Mouse (Mus musculus) intestine, postnatal 0 days (tissue): ENCODE measurements around the gene Dstyk. TPM values are rescaled to one million over a fixed set of nuclear protein-coding genes. Genes with fewer than 3 reads are reported as not detected.

Experiments
- ATAC-seq: fragments of 200-750 bp; cut with Nextera tagmentation; 2 replicates; pipeline ENCODE4 v1.8.0; 2017; ENCODE audit warnings: mild to moderate bottlenecking, moderate TSS enrichment, moderate library complexity
- H3K27ac ChIP-seq: fragments of 300-500 bp; sonication (generic); 2 replicates; pipeline ENCODE4 v1.5.1; 2014; ENCODE audit warnings: mild to moderate bottlenecking, low read depth, low read length, moderate library complexity
- H3K27me3 ChIP-seq: fragments of 300-500 bp; sonication (generic); replicated peaks from 2 replicates; pipeline ENCODE4 v1.6.1; 2014; ENCODE audit warnings: low read length, mixed read lengths; ENCODE audit not compliant: control insufficient read depth, insufficient read depth
- H3K36me3 ChIP-seq: fragments of 300-500 bp; sonication (generic); 2 replicates; pipeline ENCODE4 v1.6.1; 2014; ENCODE audit warnings: mild to moderate bottlenecking, moderate library complexity; ENCODE audit not compliant: control insufficient read depth, insufficient read depth
- H3K4me1 ChIP-seq: fragments of 300-500 bp; sonication (generic); replicated peaks from 2 replicates; pipeline ENCODE4 v1.6.1; 2014; ENCODE audit warnings: antibody characterized with exemption, low read length, mixed read lengths; ENCODE audit not compliant: control insufficient read depth, insufficient read depth
- H3K4me2 ChIP-seq: fragments of 300-500 bp; sonication (generic); replicated peaks from 2 replicates; pipeline ENCODE4 v1.6.1; 2014; ENCODE audit warnings: low read depth, mild to moderate bottlenecking, moderate library complexity
- H3K4me3 ChIP-seq: fragments of 300-500 bp; sonication (generic); 2 replicates; pipeline ENCODE4 v1.5.1; 2014; ENCODE audit warnings: low read depth, low read length
- H3K9ac ChIP-seq: fragments of 300-500 bp; sonication (generic); 2 replicates; pipeline ENCODE4 v1.6.1; 2014; ENCODE audit warnings: mild to moderate bottlenecking, low read depth, low read length
- H3K9me3 ChIP-seq: fragments of 300-500 bp; sonication (generic); 2 replicates; pipeline ENCODE4 v1.6.1; 2016; ENCODE audit warnings: mixed run types; ENCODE audit not compliant: control insufficient read depth
- CTCF ChIP-seq: sonication (generic); IDR thresholded peaks from 2 replicates; pipeline ENCODE4 v1.5.1; 2016; ENCODE audit warnings: low read depth, mild to moderate bottlenecking, control low read depth, antibody characterized with exemption, moderate library complexity
- WGBS: fragments of 180-500 bp; shearing (Covaris S2); extraction: QIAGEN DNeasy Blood & Tissue Kit; methylation state at CpG from one replicate; pipeline ENCODE4 v1.1.7; 2014; 5-methylcytosine and 5-hydroxymethylcytosine counted together
- polyA plus RNA-seq: library from polyadenylated mRNA; unstranded; fragments of >200 nt; fragmentation: Nextera tagmentation; extraction: Ambion mirVana; gene quantifications from 2 replicates; pipeline ENCODE4 v1.2.1, GENCODE M21; 2015

Gene Dstyk
- polyA plus RNA-seq, 1 experiment from 2014 or later, result 3.7 TPM

DNA sequence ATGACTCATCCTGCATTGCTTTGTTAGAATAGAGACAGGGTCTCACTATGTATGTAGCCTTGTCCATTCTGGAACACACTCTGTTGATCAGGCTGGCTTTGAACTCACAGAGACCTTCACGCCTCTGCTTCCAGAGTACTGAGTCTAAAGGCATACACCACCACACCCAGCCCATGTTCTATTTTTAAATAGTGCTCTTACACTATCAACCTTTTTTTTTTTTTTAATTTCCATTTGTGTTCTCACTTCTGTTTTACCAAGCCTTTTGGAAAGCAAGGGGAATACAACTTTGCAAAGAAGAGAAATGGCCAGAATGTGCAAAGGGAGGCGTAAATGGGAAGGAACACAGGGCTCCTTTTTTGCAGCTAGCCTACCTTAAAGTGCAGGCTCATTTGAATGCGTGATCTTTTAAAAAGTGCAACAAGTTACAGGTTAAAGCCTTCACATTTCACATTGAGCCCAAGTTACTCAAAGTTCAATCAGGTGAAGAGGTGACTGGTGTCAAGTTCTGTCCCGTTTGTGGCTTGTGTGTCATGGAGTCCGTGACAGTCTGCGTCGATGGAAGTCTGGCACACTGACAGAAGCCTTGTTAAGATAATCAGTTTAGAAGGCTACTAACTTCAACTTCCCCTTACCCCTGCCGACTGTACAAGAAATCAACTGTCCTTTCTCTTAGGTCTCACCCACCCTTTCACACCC, 962 bp upstream of the Dstyk start:
- WGBS, result 68% methylated on average over 8 of the region's 8 CpGs
- no peak for ATAC-seq
- peak overlapping the region; percentile 73 for H3K4me2 ChIP-seq
- no peaks in the 10 kb centered on the region for H3K36me3 ChIP-seq
- no peak overlapping the region for H3K9ac ChIP-seq
- H3K9me3 ChIP-seq, result no peaks in the 10 kb centered on the region
- no peak overlapping the region; the same call in 1 of the 2 replicates for H3K4me3 ChIP-seq
- H3K27me3 ChIP-seq, result no peaks in the 10 kb centered on the region
- no peak for TF ChIP-seq CTCF
- peaks cover 8% of the 10 kb centered on the region; the same call in 1 of the 2 replicates for H3K4me1 ChIP-seq
- no peak overlapping the region for H3K27ac ChIP-seq

DNA sequence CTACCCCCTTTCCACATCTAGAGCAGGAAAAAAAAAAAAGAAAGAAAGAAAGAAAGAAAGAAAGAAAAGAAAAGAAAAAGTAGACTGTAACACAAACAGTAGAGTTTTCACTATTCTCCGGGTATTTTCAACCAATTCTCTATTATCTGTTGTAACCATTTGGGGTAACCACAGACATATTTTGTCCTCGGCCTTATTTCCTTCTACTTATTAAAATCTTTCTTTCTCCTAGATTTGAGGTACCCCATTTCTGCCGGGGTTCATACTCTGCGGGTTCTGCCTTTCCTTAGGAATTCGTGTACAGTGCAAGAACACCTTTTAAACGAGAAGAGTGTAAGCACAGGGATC, 438 bp upstream of the Dstyk start:
- Histone ChIP-seq H3K27ac (peak overlapping the region; percentile 88; the same call in 1 of the 2 replicates), H3K36me3 (no peaks in the 10 kb centered on the region), H3K4me3 (peak overlapping the region; percentile 70), H3K9me3 (no peaks in the 10 kb centered on the region), H3K9ac (peak overlapping the region; percentile 83; the same call in 1 of the 2 replicates), H3K4me1 (peaks cover 8% of the 10 kb centered on the region; the same call in 1 of the 2 replicates), H3K4me2 (peak overlapping the region; percentile 73), H3K27me3 (no peaks in the 10 kb centered on the region)
- 13% methylated on average over 6 of the region's 6 CpGs for WGBS
- TF ChIP-seq CTCF, result no peak
- no peak for ATAC-seq

DNA sequence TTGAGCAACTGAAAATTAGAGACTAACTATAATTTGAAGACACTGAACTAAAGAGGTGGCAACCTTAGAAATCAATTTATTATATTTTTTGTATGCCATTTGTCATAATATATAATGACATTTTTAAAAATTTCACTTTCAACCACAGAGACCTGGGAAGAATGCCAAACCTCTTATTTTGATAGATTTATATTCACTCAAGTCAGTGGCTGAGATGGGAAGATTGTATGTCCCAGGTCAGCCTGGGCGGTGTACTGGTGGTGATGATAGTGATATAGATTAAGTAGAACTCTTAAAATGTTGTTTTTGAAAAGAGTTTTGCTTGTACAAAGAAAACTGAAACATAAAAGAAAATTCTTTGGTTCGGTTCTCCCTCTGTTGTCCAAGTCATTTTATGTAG, 2.9 kb downstream of the Dstyk start:
- no peak for ATAC-seq
- Histone ChIP-seq H3K36me3 (no peaks in the 10 kb centered on the region), H3K9ac (no peak overlapping the region), H3K4me3 (no peak overlapping the region), H3K27ac (no peak overlapping the region), H3K9me3 (no peaks in the 10 kb centered on the region), H3K27me3 (no peaks in the 10 kb centered on the region), H3K4me2 (no peak overlapping the region), H3K4me1 (peaks cover 8% of the 10 kb centered on the region; the same call in 1 of the 2 replicates)
- TF ChIP-seq CTCF, result no peak
- WGBS, result 76% methylated on average over 2 of the region's 2 CpGs

DNA sequence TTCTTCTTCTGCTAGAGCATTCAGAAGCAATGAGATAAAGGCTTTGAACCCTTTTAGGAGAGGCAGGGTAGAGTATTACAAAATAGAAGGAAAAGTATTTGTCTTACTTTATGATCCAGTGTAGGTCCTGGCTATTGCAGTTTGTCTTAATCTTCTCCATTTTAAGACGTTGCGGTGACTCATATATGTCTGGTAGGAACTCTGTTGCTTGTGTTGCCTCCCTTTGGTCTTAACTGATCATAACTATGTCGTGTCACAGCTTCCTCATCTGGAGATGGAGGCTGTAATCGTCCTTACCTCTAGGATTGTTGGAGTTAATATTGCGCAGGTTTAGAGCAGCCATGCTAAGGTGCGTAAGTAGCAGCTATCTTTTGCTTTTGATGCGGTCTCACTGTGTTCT, 3.3 kb downstream of the Dstyk start:
- Histone ChIP-seq H3K4me2 (no peak overlapping the region), H3K4me1 (peaks cover 8% of the 10 kb centered on the region; the same call in 1 of the 2 replicates), H3K9ac (no peak overlapping the region), H3K27me3 (no peaks in the 10 kb centered on the region), H3K4me3 (no peak overlapping the region), H3K27ac (no peak overlapping the region), H3K36me3 (no peaks in the 10 kb centered on the region), H3K9me3 (no peaks in the 10 kb centered on the region)
- ATAC-seq, result no peak
- 78% methylated on average over 7 of the region's 7 CpGs for WGBS
- no peak for TF ChIP-seq CTCF

DNA sequence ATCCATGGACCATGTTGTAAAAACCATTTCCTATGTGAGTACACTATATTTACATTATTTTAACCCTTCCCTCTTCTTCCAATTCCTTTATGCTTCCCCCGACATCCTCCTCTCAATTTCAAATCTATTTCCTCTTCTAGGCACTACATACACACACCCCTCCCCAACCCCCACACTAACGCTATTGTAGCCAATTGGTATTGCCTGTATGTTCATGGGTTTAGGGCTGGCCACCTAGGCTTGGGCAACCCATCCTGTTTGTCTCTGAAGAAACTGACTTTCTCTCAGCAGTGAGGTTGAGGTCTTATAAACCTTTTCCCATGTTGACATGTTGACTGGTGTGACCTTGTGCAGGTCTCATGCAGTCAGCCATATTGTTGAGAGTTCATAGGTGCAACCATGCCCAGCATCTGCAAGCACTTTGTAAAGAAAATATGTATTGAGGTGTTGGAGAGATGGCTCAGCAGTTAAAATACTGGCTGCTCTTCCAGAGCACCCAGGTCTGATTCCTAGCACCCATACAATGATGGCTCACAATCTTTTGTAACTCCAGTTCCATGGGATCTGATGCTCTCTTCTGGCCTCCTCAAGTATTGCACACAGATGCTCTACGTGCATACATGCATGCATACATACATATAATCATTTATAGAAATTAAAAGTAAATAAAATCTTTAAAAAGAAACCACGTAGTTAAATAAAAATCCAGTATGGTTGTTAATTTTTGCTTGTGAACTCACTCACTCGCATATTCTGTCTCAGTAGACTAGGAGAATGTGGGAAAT, 5.7 kb downstream of the Dstyk start:
- Histone ChIP-seq H3K4me2 (no peak overlapping the region), H3K4me1 (peaks cover 5% of the 10 kb centered on the region; the same call in 1 of the 2 replicates), H3K4me3 (no peak overlapping the region), H3K27ac (no peak overlapping the region), H3K36me3 (no peaks in the 10 kb centered on the region), H3K9me3 (no peaks in the 10 kb centered on the region), H3K9ac (no peak overlapping the region), H3K27me3 (no peaks in the 10 kb centered on the region)
- 96% methylated on average over 5 of the region's 5 CpGs for WGBS
- no peak for ATAC-seq
- TF ChIP-seq CTCF, result peak; percentile 34

DNA sequence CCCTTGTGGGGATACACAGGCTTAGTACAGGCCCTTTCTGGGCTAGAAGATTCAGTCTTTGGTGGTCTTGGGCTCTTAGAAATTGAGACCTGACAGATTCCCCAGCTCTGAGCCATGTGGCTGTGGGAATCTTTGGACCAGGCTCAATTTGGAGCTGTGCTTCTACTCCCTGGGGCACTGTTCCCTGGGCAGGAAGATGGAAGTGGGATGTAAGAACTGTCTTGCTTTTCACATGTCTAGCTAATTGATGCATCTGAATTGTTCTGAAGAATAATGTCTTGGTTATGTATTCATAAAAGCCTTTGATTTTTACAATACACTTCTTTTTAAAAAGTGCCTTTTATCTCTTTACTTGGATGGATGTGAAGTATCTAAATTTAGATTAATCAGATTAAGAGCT, 8.2 kb downstream of the Dstyk start:
- Histone ChIP-seq H3K4me3 (no peak overlapping the region), H3K4me1 (no peaks in the 10 kb centered on the region), H3K9ac (no peak overlapping the region), H3K36me3 (no peaks in the 10 kb centered on the region), H3K27me3 (no peaks in the 10 kb centered on the region), H3K9me3 (no peaks in the 10 kb centered on the region), H3K4me2 (no peak overlapping the region), H3K27ac (no peak overlapping the region)
- no peak for TF ChIP-seq CTCF
- ATAC-seq, result no peak
